Mouse (Mus musculus): Measurements from ENCODE around the gene Klhl9.
A peak's percentile ranks its signal among the peaks of the same experiment; 100 is the strongest.

Klhl9 gene

DNA sequence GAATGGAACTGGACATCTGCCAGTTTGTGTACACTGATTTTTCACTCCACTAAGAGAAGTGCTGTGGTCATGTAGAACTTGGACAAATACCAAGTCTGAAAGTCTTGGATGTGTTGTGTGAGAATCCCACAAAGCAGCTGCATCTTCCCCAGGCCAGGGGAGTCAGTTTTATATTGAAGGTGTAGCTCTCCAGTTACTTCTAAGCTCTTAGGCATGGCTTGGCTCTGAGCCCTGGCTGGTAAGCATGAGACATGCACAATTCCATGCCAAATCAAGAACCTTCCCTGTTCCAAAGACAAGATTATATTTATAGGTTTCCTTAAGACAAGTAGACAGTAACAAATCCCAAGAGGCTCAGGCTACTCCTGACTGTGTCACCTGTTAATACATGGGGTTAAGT lies 7.2 kb downstream of the Klhl9 start:
- DNase-seq (ENCODE audit: low read depth, low spot score), result no peak

GRCm38 (mm10) chr4:88714281-88714680 lies 8.0 kb downstream of the Klhl9 start:
- no peak for DNase-seq (ENCODE audit: low read depth, low spot score)

DNA sequence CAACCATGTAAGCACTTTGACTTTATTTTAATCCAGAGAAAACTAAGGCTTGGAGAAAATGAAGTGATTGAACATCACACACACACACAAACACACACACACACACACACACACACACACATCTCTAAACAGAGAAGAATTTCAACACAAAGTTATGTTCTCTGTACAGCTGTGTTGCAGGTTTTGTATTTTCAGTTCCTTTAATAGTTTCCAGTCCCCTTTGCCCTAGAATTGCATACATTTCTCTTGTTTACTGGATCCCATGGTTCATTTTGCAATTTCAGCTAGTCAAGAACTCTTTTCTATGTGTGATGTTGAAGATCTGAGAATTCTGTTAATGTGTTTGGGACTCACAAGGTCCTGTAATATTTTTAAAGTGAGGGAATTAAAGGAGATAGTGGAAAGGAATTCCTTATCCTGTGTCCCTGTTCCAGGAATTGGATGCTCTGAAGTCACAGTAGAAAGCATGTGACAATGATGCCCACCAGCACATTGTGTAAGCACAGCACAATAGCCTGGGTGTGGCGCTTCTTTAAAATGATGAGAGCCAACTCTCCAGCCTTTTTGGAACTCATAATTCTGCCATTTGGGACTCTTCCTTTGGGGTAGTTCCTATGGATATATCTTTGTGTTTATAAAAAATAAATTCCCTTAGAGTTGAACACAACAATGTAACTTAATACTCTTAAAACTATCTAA lies 15.0 kb downstream of the Klhl9 start:
- DNase-seq (ENCODE audit: low read depth, low spot score), result no peak

DNA sequence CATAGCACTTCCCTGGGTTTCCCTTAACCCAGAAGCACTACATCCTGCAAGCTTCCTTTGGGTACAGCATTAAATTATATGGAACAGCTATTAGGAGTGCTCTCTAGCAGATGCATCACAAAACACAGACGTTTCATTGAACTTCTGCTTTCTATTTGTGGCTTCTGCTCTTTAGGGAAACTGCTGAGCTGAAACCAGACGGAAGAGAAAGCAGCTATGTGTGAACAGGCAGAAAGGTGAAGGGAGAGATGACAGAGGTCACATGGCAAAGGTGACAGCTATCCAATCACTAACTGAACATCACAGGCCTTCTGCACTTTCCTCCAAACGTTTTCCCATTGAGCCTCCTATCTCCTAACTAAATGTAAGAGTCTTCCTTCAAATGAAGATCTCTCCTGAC lies 16.3 kb downstream of the Klhl9 start:
- DNase-seq (ENCODE audit: low read depth, low spot score), result no peak

- no peak for DNase-seq (ENCODE audit: low read depth, low spot score)
Observed at GRCm38 (mm10) chr4:88699301-88699700, 23.0 kb downstream of the Klhl9 start.

DNA sequence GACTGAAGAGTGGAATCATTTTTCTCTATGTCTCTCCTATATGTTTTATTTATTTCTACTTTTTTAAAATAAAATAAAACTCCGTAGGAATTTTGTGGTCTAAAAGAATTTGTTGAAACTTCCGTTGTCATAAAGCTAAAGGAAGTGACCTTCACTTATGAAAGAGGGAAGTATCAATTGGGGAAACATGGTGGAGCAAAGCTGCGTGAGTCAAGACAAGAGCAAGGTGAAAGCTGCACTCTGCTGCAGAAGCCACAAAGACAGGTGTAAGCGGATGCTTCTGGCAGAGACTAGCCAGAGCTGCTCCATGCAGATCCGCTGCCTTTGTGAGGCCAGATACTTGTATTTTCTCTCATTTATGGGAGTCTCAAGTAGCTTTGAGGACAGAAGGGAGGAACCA lies 23.5 kb downstream of the Klhl9 start:
- no peak for DNase-seq (ENCODE audit: low read depth, low spot score)

DNA sequence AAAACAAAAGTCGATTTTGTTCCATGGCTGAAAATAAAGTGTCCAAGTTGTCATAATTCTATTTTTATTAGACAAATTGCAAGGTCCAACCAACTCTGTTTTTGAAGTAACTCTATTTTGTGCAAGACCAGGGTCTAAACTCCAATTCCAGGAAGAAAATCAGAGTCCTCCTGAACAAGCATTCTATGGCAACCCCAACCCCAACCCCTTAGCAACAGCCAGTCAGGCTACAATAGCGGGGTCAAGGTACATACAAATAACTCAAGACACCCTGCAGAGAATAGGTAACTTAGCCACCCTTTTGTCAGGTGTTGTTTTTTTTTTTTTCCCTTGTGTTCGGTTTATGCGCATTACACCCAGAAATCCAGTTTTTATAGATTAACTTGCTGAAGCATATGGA lies 24.5 kb downstream of the Klhl9 start:
- DNase-seq (ENCODE audit: low read depth, low spot score), result no peak

GRCm38 (mm10) chr4:88697108-88697507 lies 25.2 kb downstream of the Klhl9 start:
- no peak for DNase-seq (ENCODE audit: low read depth, low spot score)

DNA sequence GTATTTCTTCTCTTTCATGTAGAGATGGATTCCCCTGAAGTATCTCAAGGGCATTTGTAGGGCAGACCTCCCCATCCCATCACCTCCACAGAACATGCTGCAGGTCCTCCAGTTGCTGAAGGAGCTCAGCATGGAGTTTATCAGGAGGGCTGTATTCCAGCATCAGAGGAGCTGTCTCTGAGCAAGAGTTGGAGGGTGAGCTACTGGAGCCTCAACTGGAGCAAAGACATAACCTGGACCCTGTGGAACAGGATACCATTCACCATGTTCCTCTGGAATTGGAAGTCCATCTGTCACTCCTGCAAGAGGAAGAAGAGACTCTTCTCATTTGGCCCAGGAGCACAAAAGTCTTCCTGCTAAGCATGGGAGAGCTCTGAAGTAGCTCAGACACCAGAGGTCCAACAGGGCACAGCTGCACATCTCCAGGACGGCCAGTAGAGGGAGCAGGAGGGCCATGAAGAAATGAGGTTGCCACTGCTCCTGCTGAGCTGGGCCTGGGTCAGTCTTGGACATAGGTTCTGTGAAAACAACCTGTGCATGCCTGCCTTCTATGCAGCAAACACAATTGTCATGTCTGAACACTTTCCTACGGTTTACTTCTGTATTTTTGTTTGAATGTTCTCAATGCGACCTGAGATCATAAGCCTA lies 25.9 kb downstream of the Klhl9 start:
- peak; percentile 16 for DNase-seq (ENCODE audit: low read depth, low spot score)

- no peak for DNase-seq (ENCODE audit: low read depth, low spot score)
Observed at GRCm38 (mm10) chr4:88693392-88693791, 28.9 kb downstream of the Klhl9 start.

- DNase-seq (ENCODE audit: low read depth, low spot score), result no peak
Observed at GRCm38 (mm10) chr4:88692537-88692936, 29.7 kb downstream of the Klhl9 start.

- no peak for DNase-seq (ENCODE audit: low read depth, low spot score)
Observed at GRCm38 (mm10) chr4:88691259-88691658, 31.0 kb downstream of the Klhl9 start, which contains the start of gene Ifnab. Ifnab (minus strand) TSS chr4:88691359.

- no peak for DNase-seq (ENCODE audit: low read depth, low spot score)
Observed at GRCm38 (mm10) chr4:88683812-88684211, 38.5 kb downstream of the Klhl9 start, which contains the start of gene Ifna2. Ifna2 (minus strand) TSS chr4:88683912.

DNA sequence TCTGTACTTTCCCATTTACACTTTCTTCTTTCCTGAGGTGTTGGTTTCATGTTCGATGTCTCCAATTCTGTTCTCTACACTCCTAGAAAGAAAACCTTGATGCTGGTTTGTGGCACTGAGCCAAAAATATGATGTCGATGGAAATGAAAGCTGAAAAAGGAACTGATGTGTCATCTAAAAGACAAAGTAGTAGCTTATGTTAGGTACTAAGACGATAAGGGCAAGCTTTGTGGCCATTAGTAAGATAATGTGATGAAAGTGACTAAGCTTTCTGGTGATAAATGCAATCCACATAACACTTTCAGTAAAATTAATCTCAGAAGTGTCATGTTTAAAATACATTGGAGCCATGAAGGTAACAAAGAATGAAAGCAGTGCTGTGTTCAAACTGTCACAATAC lies 40.9 kb downstream of the Klhl9 start:
- no peak for DNase-seq (ENCODE audit: low read depth, low spot score)

DNA sequence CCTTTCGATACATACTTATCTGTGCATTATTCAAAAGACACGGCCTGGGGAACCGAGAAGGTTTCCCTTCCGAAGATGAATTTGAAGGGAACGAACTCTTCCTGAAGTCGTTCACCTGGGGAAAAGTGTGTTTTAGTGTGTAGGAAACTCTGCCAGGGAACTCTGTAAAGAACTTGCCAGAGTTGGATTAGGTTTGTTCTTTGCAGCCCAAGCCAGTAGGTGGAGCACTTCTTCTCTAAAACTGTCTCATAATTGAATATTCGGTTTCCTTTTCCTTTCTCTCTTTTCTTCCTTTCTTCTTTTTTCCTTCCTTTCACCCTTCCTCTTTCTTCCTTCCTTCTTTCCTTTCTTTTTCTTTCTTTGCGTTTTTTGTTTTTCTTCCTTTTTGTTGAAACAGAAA lies 41.9 kb downstream of the Klhl9 start:
- DNase-seq (ENCODE audit: low read depth, low spot score), result no peak

- DNase-seq (ENCODE audit: low read depth, low spot score), result no peak
Observed at GRCm38 (mm10) chr4:88676824-88677223, 45.4 kb downstream of the Klhl9 start, which contains the start of gene Ifna16. Ifna16 (minus strand) TSS chr4:88676924.

All from WW6 (cell line).